Mouse (Mus musculus): ENCODE measurements around the gene Ank3.
"Not testable (repeated sequence)": the region's sequence is repeated elsewhere in the genome, so short reads cannot be mapped to it uniquely, and the experiment has no call there.

Gene Ank3

DNA sequence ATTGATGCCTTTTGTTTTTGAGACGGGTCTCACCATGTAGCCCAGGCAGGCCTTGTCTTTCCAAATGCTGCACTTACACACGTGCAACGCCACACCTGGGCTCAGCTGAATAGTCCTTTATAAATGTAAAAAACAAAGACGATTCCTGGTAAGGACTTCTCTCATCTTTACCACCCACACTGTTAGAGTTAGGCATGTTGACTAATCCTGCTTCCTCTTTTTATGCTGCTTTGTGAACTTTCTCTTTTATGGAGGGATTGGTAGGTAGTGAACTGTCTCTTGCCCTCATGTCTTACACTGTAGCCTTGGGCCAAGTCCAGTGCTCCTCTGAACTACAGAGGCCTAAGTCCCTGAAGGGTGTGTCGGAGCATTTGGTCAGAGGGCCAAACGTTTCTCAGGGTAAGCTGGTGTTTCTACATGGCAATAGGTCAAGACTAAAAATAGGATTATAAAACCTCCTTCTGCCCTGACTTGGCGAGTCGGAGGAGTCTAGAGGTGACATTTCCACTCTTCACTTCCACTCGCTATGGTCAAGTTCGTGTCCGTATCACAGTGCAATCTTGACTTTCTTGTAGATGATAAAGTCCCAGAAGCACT lies 491.9 kb downstream of the Ank3 start:
- DNase-seq (ENCODE audit: inconsistent ontology term): no peak

DNA sequence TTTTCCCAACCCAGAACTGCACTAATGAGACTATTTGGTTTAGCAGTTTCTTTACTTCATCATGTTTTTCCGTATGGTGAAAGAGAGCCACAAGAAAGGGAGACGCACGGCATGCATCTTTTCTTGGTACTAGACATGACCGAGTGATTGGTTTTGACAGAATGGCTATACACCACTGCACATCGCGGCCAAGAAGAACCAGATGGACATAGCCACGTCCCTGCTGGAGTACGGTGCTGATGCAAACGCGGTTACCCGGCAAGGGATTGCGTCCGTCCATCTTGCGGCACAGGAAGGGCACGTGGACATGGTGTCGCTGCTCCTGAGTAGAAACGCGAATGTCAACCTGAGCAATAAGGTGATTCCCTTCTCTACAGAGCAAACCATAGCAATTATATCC lies 493.6 kb downstream of the Ank3 start:
- DNase-seq (ENCODE audit: inconsistent ontology term): no peak

DNA sequence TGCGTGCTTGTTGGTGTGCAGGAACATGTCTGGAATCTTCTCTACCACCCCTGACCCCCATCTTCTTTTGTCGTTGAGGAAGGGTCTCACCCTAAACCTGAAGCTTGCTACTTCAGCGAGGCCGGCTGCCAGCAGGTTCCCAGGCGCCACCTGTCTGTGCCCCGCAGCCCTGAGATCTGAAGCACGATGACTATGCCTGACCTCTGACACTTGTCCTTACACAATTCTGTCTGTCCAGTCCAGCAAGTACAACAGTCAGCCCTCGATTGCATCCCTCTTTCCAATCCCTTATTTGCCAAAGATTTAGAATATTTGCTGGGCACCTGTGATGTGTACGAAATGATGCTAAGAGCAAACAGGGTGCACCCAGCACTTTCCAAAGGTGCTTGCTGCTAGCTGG lies 497.0 kb downstream of the Ank3 start:
- no peak for DNase-seq (ENCODE audit: inconsistent ontology term)

DNA sequence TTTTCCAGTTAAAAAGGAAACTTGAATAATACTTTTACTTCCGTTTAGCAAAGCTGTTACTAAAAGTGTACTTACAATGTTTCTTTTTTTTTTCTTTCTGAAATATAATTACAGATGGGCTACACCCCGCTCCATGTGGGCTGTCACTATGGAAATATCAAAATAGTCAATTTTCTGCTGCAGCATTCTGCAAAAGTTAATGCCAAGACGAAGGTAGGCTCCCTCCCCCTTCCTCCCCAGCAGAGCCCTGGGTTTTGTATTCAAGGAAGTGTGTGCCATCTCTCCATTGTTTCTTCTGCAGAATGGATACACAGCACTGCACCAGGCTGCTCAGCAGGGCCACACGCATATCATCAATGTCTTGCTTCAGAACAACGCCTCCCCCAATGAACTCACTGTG lies 499.4 kb downstream of the Ank3 start:
- no peak for DNase-seq (ENCODE audit: inconsistent ontology term)

DNA sequence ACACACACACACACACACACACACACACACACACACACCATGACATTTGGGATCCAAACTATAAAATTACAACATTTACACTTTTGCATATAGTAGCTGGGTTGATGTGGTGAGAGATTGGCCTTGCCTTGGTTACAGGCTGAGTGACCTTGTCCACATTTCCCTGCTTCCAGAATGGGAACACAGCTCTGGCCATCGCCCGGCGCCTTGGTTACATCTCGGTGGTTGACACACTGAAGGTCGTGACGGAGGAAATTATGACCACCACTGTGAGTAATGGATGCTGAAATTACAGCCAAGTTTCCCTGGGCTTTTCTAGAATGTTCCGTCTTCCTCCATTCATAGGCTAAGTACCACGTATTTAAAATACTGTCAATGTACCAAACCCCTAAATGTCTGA lies 500.2 kb downstream of the Ank3 start:
- DNase-seq (ENCODE audit: inconsistent ontology term): no peak

DNA sequence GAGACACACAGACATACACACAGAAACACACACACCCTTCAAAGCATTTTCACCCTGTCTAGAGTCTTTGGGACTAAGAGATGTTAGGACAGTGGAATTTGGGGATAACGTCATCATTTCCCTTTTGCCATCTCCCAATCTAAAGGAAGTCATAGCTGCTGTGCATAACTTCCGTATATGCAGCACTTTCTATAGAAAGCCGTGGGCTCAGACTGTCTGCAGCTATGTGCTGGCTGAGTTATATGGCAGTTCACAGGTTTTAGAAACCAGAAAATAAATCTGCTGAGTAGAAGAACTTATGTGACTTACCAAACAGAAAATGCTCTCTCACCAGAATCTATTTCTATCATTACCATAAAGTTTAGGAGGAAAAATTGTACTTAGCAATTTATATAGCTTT lies 501.2 kb downstream of the Ank3 start:
- DNase-seq (ENCODE audit: inconsistent ontology term): no peak

DNA sequence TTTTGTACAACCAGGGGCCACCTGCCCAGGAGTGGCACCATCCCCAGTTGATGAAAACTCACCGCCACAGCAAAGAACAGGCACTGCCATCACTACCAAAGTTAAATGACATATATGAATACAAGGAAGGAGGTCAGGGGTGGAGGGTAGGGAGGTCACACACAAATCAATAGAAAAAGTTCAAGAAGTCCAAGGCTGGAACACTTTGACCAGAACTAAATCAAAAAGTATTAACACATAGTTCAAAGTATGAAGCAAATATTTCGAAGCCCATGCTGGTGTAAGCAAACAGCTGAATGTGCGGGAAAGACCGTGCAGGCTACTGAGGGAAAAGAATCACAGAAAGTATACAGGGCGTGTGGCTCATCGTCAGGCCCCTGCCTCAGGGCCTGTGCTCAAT lies 503.5 kb downstream of the Ank3 start:
- no peak for DNase-seq (ENCODE audit: inconsistent ontology term)

DNA sequence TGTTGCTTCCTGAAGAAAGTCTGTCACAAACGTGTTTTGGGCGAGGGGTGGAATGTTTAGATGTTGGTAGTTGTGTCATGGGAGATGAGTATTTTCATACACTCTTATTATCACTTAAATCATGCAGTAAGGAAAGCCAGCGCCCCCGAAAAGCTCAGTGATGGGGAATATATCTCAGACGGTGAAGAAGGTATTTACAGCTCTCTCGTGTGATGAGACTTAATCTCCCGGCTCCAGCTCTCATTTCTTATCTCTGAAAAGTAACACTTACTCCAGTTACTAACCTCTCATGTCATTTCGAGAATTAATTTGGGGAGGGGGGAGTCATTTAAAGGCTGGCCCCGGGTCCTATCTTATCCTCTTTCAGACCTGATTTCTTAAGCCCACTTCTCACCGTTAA lies 505.7 kb downstream of the Ank3 start:
- no peak for DNase-seq (ENCODE audit: inconsistent ontology term)

DNA sequence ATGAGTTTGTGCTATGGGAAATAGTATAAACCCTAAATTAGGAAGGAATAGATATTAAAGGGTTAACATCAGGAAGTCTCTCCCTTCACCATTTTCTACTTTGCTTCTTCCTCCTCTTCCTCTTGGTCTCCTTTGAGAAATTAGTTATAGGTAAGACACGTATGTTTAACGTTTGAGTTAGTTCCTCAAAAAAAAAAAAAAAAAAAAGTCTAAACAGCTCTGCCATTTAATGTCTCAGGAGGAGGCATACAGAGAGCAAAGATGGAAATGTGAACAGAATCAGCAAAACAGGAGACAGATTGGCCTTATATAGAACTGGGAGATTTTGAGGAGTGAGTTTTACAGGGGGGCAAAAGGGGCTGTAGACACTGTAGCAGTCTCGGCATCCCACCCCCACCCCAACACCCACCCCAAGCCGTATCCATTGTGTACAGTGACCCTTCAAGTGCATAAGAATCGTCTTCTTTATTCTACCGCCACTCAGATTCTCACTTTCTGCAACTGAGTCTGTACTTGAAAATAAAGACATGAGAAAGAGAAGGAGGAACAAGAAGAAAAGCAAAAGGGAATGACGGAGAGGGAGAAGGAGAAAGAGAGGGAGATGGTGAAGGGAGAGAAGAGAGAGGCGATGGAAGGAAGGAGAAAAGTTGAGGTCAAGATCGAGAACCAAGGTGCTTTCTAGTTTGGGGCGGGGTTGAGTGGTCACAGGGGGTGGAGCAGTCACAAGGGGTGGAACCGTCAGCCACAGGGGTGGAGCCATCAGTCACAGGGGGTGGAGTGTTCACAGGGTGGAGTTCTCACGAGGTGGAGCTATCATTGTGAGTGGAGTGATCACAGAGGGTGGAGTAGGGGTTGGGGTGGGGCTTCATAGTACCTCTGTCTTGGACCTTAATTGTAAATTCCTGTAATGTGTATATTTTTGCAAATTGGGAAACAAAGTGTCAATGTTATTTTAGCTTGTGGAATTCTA lies 509.5 kb downstream of the Ank3 start:
- peak; percentile 50 for DNase-seq (ENCODE audit: inconsistent ontology term)

DNA sequence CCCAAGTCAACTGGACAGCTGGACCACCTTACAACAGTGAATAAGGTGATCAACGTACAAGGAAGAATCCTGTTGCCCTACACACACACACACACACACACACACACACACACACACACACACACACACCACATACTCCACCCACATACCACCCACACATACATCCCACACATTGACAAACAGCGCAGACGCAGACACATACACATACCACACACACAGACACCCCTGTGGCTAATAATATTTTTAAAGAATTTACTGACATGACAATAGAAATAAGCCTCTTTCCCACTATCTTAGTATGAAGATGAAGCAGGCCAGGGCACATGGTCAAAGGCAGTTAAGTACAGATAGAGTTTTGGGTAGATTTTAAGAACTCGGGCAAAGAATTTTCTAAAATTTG lies 511.3 kb downstream of the Ank3 start:
- no peak for DNase-seq (ENCODE audit: inconsistent ontology term)

DNA sequence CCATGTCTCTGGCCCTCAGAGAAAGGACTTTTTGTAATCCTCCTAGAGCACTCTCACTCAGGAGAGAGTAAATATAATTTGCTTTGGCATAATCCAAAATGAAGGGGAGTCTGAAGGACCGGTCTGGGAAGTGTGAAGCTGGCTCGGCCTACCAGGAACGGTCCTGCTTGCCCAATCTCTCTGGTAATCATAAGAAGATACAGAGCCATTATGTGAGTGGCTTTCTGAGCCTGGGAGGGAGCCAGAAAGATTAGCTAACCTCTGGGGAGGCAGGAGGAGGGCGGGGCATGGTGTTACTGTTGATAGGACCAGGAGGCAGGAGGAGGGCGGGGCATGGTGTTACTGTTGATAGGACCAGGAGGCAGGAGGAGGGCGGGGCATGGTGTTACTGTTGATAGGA lies 511.7 kb downstream of the Ank3 start:
- peak; percentile 38 for DNase-seq (ENCODE audit: inconsistent ontology term)

DNA sequence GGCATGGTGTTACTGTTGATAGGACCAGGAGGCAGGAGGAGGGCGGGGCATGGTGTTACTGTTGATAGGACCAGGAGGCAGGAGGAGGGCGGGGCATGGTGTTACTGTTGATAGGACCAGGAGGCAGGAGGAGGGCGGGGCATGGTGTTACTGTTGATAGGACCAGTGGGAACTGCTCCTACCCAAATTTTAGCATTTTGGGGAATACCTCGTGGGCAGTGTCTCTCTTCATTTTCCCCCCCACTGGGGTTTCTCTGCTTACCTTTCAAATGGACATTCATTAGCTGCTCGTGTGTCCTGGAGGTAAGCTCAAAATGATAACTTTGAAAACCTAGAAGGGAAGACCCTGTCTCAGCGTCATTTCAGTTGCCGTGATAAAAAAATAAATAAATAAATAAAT lies 512.2 kb downstream of the Ank3 start:
- DNase-seq (ENCODE audit: inconsistent ontology term): not testable (repeated sequence)

DNA sequence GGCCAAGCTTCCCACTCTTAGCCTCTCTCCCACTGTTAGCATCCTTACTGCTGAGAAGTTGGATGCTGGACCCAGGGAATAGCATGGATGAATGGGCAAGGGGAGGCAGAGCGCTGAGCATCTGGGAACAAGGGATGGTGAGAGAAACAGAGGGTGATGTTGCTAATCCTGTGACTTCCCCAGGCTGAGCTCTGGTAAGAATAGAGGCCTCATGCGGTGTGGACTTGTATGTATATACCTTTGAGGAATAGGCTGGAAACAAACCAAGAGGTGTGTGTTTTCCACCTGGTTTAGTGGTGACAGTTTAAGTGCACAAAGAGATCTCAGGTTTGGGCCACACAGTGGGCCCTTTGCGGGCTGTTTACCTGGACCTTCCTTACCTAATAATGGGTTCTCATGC lies 517.0 kb downstream of the Ank3 start:
- DNase-seq (ENCODE audit: inconsistent ontology term): no peak

DNA sequence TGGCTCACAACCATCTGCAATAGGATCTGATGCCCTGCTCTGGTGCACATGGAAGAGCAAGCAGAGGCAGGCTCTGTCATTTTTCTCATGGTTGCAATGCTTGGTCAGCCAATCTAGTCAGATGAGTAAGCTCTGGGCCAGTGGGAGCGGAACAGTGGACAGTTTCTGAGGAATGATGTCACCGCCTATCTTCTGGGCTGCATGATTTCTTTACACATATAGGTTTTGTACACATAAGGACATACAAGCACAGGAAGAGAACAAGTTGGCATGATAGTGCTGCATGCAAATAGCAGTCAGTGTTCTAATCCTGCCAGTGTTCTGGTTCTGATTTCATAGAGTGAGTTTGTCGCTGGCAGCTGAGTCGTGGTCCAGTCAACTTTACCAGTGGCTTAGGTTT lies 517.6 kb downstream of the Ank3 start:
- peak; percentile 34 for DNase-seq (ENCODE audit: inconsistent ontology term)

DNA sequence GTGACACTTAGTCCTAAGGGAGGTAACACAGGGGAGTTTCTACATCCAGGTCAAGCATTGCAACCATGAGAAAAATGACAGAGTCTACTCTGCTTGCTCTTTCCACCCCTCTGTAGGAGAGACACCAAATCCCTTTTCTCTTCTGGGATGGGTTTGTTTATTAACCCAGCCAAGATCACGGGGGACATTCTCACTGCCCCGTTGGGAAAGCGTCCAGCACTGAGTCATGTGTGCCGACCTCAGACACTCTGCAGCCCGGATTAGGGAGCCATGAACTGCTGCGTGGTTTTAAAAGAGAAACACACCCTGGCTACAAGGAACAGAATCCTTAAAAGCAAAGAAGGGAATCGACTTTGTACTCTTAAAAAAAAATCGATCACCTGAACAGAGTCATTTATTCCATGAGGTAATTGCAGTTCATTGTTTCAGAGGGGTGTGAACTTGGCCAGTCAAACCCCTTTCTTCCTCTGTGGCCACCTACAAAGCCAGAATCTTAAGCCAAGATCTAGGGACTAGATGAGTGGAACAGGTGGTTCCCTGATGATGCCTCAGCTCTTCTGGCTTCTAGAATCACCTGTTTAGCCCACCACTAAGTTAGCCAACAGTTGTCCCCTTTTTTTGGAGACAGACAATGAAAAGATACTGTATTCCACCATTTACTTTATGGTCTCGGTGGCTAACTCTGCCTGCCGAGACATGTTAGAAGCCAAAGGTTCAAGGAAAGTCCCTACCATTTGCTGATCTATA lies 518.3 kb downstream of the Ank3 start:
- DNase-seq (ENCODE audit: inconsistent ontology term): peak; percentile 53

DNA sequence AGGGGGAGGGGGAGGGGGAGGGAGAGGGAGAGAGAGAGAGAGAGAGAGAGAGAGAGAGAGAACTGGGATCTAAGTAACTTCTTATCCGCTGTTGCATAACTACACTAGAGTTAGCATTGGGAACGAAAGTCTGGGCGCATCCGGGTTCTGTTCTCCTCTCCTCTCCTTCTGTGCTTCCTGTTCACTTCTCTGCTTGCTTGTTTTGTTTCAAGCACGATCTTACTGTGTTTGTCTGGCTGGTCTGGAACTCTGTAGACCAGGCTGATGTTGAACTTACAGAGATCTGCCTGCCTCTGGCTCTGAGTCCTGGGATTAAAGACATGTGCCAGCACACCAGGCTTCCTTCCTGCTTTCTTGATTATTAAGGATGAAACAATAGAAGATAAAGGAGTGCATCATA lies 519.1 kb downstream of the Ank3 start:
- DNase-seq (ENCODE audit: inconsistent ontology term): no peak

DNA sequence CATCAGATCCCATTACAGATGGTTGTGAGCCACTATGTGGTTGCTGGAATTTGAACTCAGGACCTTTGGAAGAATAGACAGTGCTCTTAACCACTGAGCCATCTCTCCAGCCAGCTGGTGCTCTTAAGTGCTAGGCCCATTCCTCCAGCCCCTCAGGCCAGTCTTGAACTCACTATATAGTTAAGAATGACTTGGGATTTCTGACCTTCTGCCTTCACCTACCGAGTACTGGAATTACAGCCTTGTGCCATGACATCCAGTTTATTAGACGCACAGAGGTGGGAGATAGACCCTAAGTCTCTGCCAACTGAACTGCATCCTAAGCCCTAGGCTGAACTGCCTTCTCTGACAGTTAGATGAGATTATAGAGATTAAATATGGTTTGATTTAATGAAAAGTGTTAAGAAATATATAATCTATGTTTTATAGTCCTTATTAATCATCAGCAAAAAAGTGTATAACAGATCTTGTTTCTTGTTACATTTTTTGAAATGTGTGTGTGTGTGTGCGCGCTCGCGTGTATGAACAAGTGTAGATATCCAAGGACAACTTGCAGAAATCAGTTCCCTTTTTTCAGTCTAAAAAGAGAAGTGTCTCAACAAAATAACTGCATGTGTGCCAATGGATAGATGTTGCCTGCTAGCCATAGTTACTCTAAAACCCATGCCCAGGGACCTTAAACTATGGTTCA lies 520.0 kb downstream of the Ank3 start:
- DNase-seq (ENCODE audit: inconsistent ontology term): no peak

DNA sequence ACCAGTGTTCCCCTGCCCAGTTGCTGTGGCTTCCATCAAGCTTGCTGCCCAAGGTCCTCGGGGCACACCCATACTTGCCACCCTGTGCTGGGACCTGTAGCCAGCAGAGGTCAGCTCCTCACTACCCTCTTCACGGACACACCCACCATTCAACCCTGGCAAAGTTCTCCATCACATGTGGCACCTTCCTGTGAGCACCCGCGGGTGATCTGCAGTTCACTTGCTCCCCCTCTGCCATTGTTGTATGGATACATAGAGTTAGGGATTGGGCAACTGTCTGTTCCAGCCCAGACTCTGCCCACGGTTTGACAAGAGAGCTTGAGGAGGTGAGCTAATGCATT lies 520.5 kb downstream of the Ank3 start:
- no peak for DNase-seq (ENCODE audit: inconsistent ontology term)

DNA sequence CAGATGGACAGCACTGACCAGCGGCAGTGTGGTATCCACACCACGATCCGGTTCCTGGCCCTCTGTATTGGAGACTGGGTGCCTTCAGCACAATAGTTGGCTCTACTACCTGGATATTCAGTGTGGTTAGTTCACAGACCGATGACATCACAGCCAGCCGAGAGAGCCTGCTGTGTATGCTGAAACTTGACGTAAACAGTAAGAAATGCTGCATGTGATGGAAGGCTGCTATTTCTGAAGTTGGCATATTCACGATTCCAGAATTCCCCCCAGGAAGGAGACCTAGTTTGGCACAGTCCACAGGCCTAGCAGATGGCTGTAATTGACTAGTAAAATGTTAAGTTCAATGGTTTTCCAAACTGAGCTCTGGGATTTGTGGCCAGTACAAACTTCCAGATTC lies 521.2 kb downstream of the Ank3 start:
- no peak for DNase-seq (ENCODE audit: inconsistent ontology term)

DNA sequence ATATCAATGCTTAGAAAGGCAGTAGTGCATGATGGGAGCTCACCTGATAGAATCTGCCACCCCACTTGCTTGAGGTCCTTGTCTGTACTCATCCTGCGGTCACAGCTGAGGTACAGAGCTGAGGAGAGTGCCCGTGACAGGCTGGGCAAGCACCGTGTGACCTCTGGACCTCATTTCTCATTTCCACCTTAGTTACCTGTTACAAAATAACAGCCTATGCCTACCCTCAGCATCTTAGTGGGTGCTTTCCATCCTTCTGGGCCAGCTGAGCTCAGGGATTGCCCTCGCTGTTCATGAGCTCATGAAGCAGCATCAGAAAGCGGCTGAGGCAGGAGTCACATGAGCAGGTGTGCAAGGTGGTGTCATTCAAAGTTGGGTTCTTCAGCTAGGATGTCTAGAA lies 523.5 kb downstream of the Ank3 start:
- no peak for DNase-seq (ENCODE audit: inconsistent ontology term)

DNA sequence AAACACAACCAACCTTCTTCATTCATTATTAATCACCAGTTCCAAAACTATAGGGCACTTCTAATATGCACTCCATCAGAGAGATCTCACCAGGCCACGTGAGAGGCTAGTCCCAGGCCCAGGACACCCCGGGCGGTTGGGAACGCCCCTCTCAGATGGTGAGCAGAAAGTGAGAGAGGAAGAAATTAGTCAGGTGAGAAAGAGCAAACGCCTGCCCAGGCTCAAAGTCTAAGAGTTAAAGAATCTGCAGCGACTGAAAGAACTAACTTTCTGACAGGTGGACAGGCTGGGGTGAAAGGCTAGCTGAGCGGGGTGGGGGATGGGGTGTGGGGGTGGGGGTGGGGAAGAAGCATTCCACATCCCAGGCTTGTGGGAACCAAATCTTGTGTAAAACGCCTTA lies 525.2 kb downstream of the Ank3 start:
- DNase-seq (ENCODE audit: inconsistent ontology term): no peak

DNA sequence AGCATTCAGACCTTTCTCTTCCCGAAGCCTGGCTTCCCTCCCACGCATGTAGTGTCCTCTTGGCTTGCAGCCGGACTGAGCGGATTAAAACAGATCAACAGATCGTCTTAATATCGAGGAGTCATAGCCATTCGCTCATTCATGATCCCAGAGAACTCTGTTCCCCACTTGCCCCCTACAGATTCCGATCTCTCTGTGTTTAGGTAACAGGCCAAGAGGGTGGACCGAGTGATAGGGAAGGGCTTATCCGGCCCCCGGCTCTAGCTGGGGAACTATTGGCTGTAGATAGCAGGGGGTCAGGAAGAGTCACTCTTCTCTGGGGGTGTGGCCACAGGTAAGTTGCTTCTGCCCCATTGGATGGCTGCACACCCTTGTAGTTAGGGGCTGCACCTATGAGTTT lies 525.7 kb downstream of the Ank3 start:
- DNase-seq (ENCODE audit: inconsistent ontology term): peak; percentile 6
